Mouse (Mus musculus): ENCODE measurements around the gene Smdt1.

DNA sequence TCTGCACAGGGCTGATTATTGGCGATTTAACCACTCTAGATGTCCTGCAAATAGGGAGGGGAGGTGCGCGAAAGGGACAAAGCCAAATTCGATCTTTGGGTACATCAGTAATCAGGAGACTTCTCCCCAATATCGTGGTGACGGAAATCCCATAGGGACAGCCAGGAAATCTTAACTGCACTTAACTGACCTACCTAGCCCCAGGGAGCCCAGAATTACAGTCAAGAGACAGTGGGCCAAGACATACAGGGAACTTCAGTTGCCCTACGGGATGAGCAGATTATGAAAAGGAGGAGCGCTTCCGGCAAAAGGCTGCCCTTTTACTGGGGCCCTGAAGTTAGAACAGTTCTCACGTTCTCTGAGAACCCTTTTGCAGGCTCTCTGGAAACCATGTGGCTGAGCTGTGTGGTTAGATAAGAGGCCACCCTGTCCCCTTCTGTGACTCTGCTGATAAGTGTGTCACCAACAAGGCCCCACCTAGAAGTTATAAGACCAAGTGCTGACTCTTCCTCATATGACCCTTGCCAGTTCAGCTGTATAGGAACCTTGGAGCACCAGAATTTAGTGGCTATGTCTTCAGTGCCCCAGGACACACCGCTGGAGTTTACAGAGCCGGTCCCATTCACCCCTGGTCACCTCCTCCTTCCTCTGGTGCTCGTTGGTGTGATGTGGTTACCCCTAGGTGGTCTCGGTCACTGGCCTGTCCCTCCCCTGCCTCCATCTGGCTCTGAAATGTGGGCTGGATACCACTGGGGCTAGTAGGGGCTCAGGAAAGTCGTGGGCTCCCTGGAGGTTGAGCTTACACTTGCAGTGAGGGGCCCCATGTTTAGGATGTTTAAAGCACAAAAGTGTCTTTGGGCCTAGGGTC is 3.1 kb downstream of the Smdt1 start:
- TF ChIP-seq GATA1 (IDR thresholded peaks at IDR 0.05; ENCODE audit: low read length) (peak; percentile 89), TAL1 (IDR thresholded peaks at IDR 0.05; ENCODE audit: low read length) (peak; percentile 80)

Measured in erythroblast, embryonic 14.5 days (primary cell).